Mouse (Mus musculus): ENCODE data around the gene Nme3.

DNA sequence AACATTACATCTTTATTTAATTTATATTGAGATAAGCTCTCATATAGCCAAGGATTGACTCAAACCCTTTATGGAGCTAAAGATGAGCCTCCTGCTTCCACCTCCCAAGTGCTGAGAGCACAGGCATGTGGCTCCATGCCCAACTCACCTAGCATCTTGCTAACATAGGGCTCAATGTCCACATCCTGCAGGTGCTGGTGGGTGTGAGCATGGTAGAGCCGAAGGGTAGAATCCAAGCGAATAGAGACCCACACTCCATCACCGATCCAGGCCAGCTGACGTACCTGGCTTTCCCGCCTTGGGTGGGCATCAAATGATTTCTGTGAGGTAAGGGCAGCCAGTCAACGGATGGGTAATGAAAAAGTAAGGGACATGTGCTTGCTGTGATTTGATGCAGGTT is 3.7 kb downstream of the Nme3 start:
- TF ChIP-seq POLR2A (IDR thresholded peaks at IDR 0.05; ENCODE audit: low read depth, low read length) (no peak), CTCF (IDR thresholded peaks at IDR 0.05; ENCODE audit: extremely low read depth, insufficient read depth, insufficient read length, insufficient replicate concordance) (no peak)

Measured in spleen, adult 2 months (tissue).